ENCODE assay signal across 20 mouse cellular contexts in the genomic region with DNA sequence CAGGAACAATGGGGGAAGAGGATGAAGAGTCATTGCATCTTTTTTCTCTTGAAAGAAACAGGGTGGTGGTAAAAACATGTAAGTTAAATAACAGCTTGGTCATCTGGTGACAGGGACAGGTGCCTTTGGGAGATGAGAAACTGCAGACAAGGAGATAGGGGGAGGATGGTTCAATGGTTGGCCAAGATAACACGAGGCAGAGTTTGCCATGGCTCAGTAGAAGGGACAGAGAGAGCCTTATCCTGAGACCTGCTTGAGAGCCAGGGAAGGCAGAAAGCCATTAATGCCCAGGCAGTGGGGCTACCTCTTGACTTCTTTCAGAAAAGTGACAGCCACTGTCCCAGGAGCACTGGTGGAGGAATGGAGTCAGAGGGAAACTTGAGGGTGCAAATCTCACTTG. TPM values are rescaled to one million over a fixed set of nuclear protein-coding genes. Genes with fewer than 3 reads are reported as not detected.
DNase-seq lines count a peak whose midpoint lies in the region; ATAC-seq and TF ChIP-seq lines count a peak whose summit lies in the region.
"Had no signal": no experiment of that assay in that cellular context is flagged by ENCODE, and none has a peak within 500 bp of the region (broad histone marks: within the 10 kb centered on the region; RNA-seq: fewer than 3 reads in every experiment).

No protein-coding gene starts in this region.

- ATAC-seq in heart, embryonic 13.5 days (ENCODE audit: extremely low read depth, insufficient number of reproducible peaks, low FRiP score, low TSS enrichment): peak; percentile 53; the same call in 1 of the 2 replicates
- ATAC-seq in embryonic facial prominence, embryonic 12.5 days (ENCODE audit: insufficient number of reproducible peaks, insufficient read depth, low FRiP score, low TSS enrichment): no peak
- ATAC-seq in liver, embryonic 14.5 days (ENCODE audit: insufficient read depth): peak; percentile 79
- ATAC-seq: forebrain, embryonic 16.5 days had no signal

- TF ChIP-seq EP300 in liver, embryonic 14.5 days (IDR thresholded peaks at IDR 0.05; ENCODE audit: low read depth): peak; percentile 100

- no peak for TF ChIP-seq POLR2A in bone marrow, adult 2 months (IDR thresholded peaks at IDR 0.05; ENCODE audit: borderline replicate concordance, control insufficient read depth, low read depth, low read length)
- no peak for TF ChIP-seq POLR2A in lung, adult 2 months (IDR thresholded peaks at IDR 0.05; ENCODE audit: borderline replicate concordance, extremely low read depth, low read depth, low read length)

- no peaks in the 10 kb centered on the region for H3K9me3 ChIP-seq in heart, embryonic 13.5 days
- no peaks in the 10 kb centered on the region for H3K9me3 ChIP-seq in embryonic facial prominence, embryonic 12.5 days
- H3K9me3 ChIP-seq in liver, embryonic 14.5 days (ENCODE audit: control insufficient read depth, low read length): no peaks in the 10 kb centered on the region
- H3K9me3 ChIP-seq: embryonic facial prominence, embryonic 15.5 days; limb, embryonic 10.5 days; neural tube, embryonic 12.5 days had no signal

- no peaks in the 10 kb centered on the region for H3K36me3 ChIP-seq in heart, embryonic 13.5 days
- no peaks in the 10 kb centered on the region for H3K36me3 ChIP-seq in embryonic facial prominence, embryonic 12.5 days
- no peaks in the 10 kb centered on the region for H3K36me3 ChIP-seq in liver, embryonic 14.5 days (replicated peaks; ENCODE audit: control insufficient read depth, insufficient read depth, low read depth)
- H3K36me3 ChIP-seq: embryonic facial prominence, embryonic 15.5 days; limb, embryonic 10.5 days; neural tube, embryonic 12.5 days had no signal

- H3K27ac ChIP-seq in heart, embryonic 13.5 days (replicated peaks): no peak overlapping the region; the same call in 1 of the 2 replicates
- peak overlapping the region; percentile 90 for H3K27ac ChIP-seq in bone marrow, adult 2 months (ENCODE audit: control insufficient read depth, insufficient read depth, low read depth, low read length, poor library complexity)
- 0 out of 2 replicates have a peak overlapping the region, but pooled peaks have one; percentile 32 for H3K27ac ChIP-seq in embryonic facial prominence, embryonic 12.5 days
- H3K27ac ChIP-seq in liver, embryonic 14.5 days: peak overlapping the region; percentile 95
- H3K27ac ChIP-seq: embryonic facial prominence, embryonic 15.5 days; layer of hippocampus, adult 2 months; neural tube, embryonic 12.5 days had no signal

- no peak for DNase-seq in heart, postnatal 4 days
- peak; percentile 68 to 78 (median 70) for DNase-seq in liver, embryonic 14.5 days (ENCODE audit: low read depth in 3 of 3, low spot score in 3 of 3)
- DNase-seq in lung, adult 2 months: no peak
- no peak for DNase-seq in adrenal gland, adult 8-10 months
- DNase-seq: adrenal gland, postnatal 14 days; B cell, adult 2 months; cerebellum, adult 9-10 months; heart, postnatal 10 days; kidney, adult 18-20 months; lung, embryonic 14.5 days; right cerebral cortex, postnatal 14 days had no signal

- 43% methylated on average over 1 of the region's 1 CpGs for WGBS in heart, embryonic 13.5 days
- WGBS in bone marrow, adult 2 months: 16% methylated on average over 1 of the region's 1 CpGs
- 64% methylated on average over 1 of the region's 1 CpGs for WGBS in embryonic facial prominence, embryonic 12.5 days
- WGBS in liver, embryonic 14.5 days (ENCODE audit: insufficient replicate concordance): 8% methylated on average over 1 of the region's 1 CpGs
- 55% methylated on average over 1 of the region's 1 CpGs for WGBS in lung, adult 2 months

- 0 out of 2 replicates have a peak overlapping the region, but pooled peaks have one; percentile 9 for H3K4me2 ChIP-seq in heart, embryonic 13.5 days
- H3K4me2 ChIP-seq in embryonic facial prominence, embryonic 12.5 days (replicated peaks): no peak overlapping the region
- H3K4me2 ChIP-seq in liver, embryonic 14.5 days (ENCODE audit: low read depth): peak overlapping the region; percentile 56
- H3K4me2 ChIP-seq: embryonic facial prominence, embryonic 15.5 days; lung, embryonic 14.5 days; neural tube, embryonic 12.5 days had no signal

- H3K9ac ChIP-seq in heart, embryonic 13.5 days: no peak overlapping the region; the same call in 1 of the 2 replicates
- H3K9ac ChIP-seq in embryonic facial prominence, embryonic 12.5 days: no peak overlapping the region
- H3K9ac ChIP-seq in liver, embryonic 14.5 days (replicated peaks): peak overlapping the region; percentile 70
- H3K9ac ChIP-seq: embryonic facial prominence, embryonic 15.5 days; lung, embryonic 14.5 days; neural tube, embryonic 12.5 days had no signal

- no peak for TF ChIP-seq CTCF in bone marrow, adult 2 months (IDR thresholded peaks at IDR 0.05; ENCODE audit: control insufficient read depth, insufficient read depth, low read length)
- TF ChIP-seq CTCF in liver, embryonic 14.5 days (IDR thresholded peaks at IDR 0.05; ENCODE audit: low read depth): no peak
- no peak for TF ChIP-seq CTCF in lung, adult 2 months (IDR thresholded peaks at IDR 0.05; ENCODE audit: insufficient read depth, low read length)

- H3K27me3 ChIP-seq in heart, embryonic 13.5 days (replicated peaks): no peaks in the 10 kb centered on the region
- H3K27me3 ChIP-seq in embryonic facial prominence, embryonic 12.5 days: no peaks in the 10 kb centered on the region
- no peaks in the 10 kb centered on the region for H3K27me3 ChIP-seq in liver, embryonic 14.5 days (ENCODE audit: control insufficient read depth, insufficient read depth, low read length)
- H3K27me3 ChIP-seq: embryonic facial prominence, embryonic 15.5 days; neural tube, embryonic 12.5 days had no signal

- H3K4me1 ChIP-seq in heart, embryonic 13.5 days: peaks cover 49% of the 10 kb centered on the region
- H3K4me1 ChIP-seq in bone marrow, adult 2 months (ENCODE audit: control insufficient read depth, insufficient read depth, low read length): peaks cover 3% of the 10 kb centered on the region; the same call in 1 of the 2 replicates
- H3K4me1 ChIP-seq in embryonic facial prominence, embryonic 12.5 days: peaks cover 20% of the 10 kb centered on the region
- H3K4me1 ChIP-seq in liver, embryonic 14.5 days (replicated peaks; ENCODE audit: control insufficient read depth in 2 of 2, insufficient read depth in 2 of 2, low read length in 1 of 2): peaks cover 73 to 80% of the 10 kb centered on the region in 2 experiments
- H3K4me1 ChIP-seq in lung, adult 2 months (ENCODE audit: control insufficient read depth, insufficient read depth, low read length): no peaks in the 10 kb centered on the region

- H3K4me3 ChIP-seq in heart, embryonic 13.5 days: no peak overlapping the region
- no peak overlapping the region for H3K4me3 ChIP-seq in bone marrow, adult 2 months (replicated peaks; ENCODE audit: control insufficient read depth, low read depth, low read length)
- no peak overlapping the region for H3K4me3 ChIP-seq in embryonic facial prominence, embryonic 12.5 days
- no peak overlapping the region for H3K4me3 ChIP-seq in liver, embryonic 14.5 days (ENCODE audit: insufficient read depth in 1 of 2, low read depth in 2 of 2, low read length in 2 of 2)
- H3K4me3 ChIP-seq in lung, adult 2 months (replicated peaks; ENCODE audit: extremely low read depth, low read depth, low read length): no peak overlapping the region
- H3K4me3 ChIP-seq: embryonic facial prominence, embryonic 15.5 days; layer of hippocampus, adult 2 months; limb, embryonic 10.5 days; neural tube, embryonic 12.5 days had no signal

RNA-seq across cellular contexts. Expression of a gene that starts 43.0 kb away (rescaled TPM):
- 38.3 and 38.5 TPM in 2 replicates for polyA plus RNA-seq in heart, embryonic 13.5 days (2015; fragmentation: Nextera tagmentation; extraction: Ambion mirVana)
- 10 to 100 TPM; 28.3 to 29.5 TPM for total RNA-seq in heart, postnatal 4 days (2021)
- 3.3 TPM in 1 of 2 replicates, not detected in the other for polyA plus RNA-seq in bone marrow, adult 2 months (2011; ENCODE audit: insufficient read depth, insufficient read length, low replicate concordance, missing spikeins)
- polyA plus RNA-seq in embryonic facial prominence, embryonic 12.5 days (2016; fragmentation: Nextera tagmentation; extraction: Ambion mirVana): 42.7 and 45.3 TPM in 2 replicates
- 3.3 and 3.7 TPM in 2 replicates for polyA plus RNA-seq in liver, embryonic 14.5 days (2012; rRNA removed)
- polyA plus RNA-seq in liver, embryonic 14.5 days (2014; fragmentation: Nextera tagmentation; extraction: Ambion mirVana): 1.9 and 2.1 TPM in 2 replicates
- polyA plus RNA-seq in lung, adult 2 months (2012; rRNA removed): 89.3 and 96.4 TPM in 2 replicates
- total RNA-seq in adrenal gland, adult 8-10 months (2022): 10 to 100 TPM; 20.0 to 86.1 (median 59.0) TPM
- total RNA-seq: monocyte, adult 5-6 weeks had no signal

Comparison
In these comparisons a context has a peak if more than half of its experiments do, and no peak if none do; other contexts are left out.
1. DNase-seq: peak in liver, embryonic 14.5 days (3 of 3); none in heart, postnatal 4 days (single experiment), lung, adult 2 months (single experiment) and adrenal gland, adult 8-10 months (single experiment).